Mouse (Mus musculus): Measurements from ENCODE around the gene Anxa2. TPM values are rescaled to one million over a fixed set of nuclear protein-coding genes. Genes with fewer than 3 reads are reported as not detected.

Gene Anxa2
- polyA plus RNA-seq (2012): 1.6 and 2.6 TPM in 2 replicates

DNA sequence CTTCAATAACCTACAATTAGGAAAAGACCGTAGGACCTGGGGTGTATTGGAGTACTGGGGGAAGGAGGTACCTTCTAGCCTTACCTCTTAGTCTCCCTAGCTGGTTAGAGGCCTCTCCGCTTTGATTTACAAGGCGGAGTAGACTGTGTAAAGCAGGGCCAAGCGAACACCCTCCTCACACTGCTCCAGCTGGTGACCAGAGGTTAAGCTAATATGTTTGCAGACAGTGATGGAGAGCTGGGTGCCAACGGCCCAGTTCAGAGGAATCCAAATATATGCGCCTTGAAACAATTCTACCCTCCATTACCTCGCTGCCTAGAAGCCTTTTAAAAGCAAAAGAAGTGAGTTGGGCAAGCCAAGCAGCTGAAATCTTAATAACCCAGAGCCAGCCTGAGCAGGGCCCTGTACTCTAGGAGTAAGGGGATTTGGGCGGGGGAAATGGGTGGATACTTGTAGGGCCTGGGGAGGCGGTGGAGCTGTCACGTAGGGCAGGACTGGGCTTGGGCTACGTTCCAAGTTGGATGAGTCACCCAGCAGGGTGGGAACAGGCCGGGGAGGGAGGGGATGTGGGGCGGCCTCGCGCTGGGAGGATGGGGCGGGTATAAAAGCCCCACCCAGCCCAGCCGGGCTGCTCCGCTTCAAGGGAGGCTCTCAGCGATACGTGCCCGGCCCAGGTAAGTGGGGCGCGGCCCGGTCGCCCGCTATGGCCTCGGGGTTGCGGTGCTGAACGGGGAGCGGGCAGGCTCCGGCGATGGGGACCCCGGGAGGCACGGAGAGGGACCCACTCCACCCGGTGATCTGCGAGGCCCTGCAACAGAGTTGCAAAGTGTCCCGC lies at the start of gene Anxa2:
Anxa2 (plus strand) TSS at position 555 of the 835 bp plus-strand sequence.
- no peak for TF ChIP-seq GATA1 (IDR thresholded peaks at IDR 0.05; ENCODE audit: low read length)

DNA sequence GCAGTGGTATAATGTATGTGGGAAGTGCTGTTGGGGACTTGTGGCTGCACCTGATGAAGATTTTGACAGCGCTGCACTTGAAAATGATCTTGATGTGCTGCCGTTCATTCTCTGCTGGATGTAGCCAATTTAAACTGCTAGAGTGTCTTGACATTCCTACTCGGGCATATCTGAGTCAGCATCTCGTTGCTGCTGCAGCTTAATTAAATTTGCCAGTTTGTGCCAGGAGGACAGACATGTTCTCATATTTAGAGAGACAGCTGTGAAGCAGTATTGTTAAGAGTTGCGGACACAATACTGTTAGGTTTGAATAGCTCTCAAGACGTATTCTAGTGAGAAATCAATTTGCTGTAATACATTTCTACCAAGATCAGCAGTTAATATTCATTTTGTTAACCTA lies 48.7 kb upstream of the Anxa2 start:
- no peak for TF ChIP-seq GATA1 (IDR thresholded peaks at IDR 0.05; ENCODE audit: low read length)

DNA sequence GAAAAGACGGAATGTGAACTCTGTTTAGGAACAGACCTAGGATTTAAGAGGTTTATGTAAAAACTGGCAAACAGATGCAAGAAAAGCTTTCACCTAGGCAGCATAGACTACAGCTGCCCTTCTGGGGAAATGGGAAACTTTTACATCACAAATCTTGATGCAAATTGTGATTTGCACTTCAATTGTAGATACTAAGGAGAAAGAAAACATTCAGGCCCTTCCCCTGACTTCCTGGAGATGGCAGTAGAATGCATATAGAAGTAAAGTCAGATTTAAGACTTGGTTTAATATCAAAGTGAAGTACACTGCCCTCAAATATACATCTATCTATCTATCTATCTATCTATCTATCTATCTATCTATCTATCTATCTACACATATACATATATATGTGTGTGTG lies 33.9 kb upstream of the Anxa2 start:
- TF ChIP-seq GATA1 (IDR thresholded peaks at IDR 0.05; ENCODE audit: low read length): no peak

DNA sequence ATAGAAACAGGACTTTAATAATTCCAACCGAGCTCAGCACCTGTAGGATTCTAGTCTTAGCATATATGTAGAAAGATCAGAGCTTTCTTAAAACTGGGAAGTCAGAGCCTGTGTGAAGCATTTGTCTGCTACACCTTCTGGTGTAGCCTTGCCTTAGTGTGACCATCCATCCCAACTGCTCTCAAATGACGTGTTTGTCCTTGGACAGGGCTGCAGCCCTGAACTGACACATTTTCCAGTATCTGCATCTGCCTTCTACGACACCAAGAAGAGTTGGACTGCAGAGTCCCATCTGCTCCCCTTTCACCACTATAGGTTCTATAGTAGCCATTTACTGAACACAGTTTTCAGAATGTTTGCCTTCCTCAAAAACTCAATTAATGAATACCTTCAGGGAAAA lies 22.9 kb upstream of the Anxa2 start:
- no peak for TF ChIP-seq GATA1 (IDR thresholded peaks at IDR 0.05; ENCODE audit: low read length)

DNA sequence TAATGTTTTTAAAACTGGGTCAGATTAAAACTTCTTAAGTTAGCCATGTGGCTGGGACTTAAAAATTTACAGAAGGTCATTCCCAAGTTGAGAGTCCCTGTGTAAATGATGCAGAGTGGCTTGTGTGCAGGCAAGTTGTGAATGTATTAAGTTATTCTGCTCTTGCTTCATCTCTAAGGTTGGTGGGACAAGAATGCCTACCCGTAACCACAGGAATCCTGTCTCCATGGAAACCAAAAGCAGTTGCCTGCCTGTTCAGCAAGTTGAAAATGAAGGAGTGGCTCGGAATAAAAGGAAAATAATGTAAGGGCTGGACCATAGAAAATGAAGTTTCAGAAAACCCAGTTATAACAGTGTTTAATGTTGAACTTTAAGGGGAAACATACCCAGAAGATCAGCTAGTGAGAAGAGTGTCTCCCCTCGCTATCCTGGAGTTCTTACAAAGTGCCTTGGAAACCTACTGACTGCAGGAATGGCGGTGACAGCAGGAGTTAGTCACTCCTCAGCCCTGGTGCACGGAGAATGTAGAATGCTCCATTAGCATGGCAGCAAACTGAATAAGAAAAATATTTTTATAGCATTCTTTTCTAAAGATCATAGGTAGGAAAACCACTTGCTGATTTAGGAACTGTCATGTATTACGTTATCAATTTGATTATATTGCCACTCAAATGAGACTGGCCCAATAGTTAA lies 21.4 kb upstream of the Anxa2 start:
- no peak for TF ChIP-seq GATA1 (IDR thresholded peaks at IDR 0.05; ENCODE audit: low read length)

DNA sequence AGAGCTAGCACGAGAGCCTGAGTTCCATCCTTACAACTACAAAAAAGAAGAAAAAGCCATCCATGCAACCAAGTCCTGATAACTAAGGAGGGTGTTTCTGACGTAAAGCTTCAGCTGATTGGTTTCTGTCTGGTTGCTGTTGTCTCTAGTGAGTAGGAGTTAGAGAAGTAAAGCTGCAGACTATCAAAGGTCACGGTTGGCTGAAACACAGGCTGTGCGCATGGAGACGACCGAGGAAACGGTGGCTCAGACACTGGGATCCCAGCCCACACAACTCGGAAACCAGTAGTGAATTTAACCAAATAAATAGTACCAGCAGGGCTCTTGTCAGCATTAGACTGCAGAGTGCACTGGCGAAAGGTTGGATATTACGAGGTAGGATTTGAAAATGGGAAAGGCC lies 18.2 kb upstream of the Anxa2 start:
- no peak for TF ChIP-seq GATA1 (IDR thresholded peaks at IDR 0.05; ENCODE audit: low read length)

DNA sequence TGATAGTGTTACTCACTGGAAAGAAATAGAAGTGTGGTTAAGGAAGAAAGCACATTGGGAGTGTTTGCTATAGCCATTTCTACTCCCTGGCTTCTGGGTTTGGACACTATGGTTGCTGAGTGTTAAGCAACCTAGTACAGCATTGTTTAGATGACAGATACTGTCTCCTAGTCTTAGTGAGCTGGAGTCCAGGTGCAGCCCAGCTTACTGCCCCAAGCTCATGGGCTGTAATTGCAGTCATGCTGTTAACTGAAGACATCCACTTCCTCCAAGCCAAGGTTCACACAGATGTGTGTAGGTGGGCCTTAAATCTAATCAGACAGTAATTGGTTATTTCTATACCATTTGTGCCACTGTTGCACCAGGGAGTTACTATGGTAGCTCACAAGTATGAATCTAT lies 17.8 kb upstream of the Anxa2 start:
- no peak for TF ChIP-seq GATA1 (IDR thresholded peaks at IDR 0.05; ENCODE audit: low read length)

DNA sequence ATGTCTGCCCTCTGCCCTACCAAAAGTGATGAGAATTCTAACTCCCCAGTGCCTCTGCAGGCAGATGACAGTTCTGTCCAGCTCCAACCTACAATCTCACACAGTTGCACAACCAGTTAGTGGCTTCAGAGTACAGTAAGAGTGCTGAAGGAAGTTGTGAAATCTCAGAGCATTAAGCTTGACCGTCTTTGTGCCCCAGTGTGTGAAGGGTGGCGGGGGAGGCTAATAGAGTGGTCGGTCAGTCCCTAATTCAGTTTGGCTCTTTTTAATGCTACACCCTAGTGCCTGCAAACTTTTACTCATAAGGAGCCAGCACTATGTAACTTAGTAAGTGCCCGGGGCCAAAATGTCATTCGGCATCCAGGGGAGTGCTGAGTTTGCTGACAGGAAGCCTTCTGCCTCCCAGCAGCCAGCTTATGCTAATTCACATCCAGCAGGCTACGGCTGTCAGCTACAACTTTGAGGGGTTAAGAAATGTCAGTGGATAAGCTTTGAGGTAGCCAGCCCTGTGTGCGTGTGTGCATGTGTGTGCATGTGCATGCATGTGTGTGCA lies 13.5 kb upstream of the Anxa2 start:
- no peak for TF ChIP-seq GATA1 (IDR thresholded peaks at IDR 0.05; ENCODE audit: low read length)

DNA sequence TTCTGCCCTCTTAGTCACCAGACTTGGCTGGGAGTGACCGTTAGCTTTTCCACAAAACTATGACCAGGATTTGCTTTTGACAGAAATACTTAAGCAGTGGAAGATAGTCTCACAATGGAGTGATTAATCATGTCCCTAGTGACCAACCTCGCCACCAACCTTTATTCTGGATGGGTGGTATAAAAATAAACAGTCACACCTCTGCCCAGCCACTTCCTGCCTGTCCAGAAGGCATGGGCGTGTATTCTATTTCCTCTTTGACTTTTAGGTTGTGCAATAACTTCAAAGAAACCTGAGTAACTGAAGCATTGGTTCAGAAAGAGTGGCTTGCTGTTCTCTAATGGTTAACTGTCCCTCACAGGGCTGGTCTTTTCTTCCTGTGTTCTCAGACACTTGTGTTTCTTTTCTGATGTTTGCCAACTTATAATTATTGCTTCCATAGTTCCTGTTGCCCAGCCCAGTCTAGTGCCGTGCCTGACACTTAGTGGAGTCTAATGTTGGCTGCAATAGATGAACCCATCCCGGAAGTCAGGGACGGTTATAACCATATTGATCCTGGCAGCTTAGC lies 10.9 kb upstream of the Anxa2 start:
- TF ChIP-seq GATA1 (IDR thresholded peaks at IDR 0.05; ENCODE audit: low read length): no peak

DNA sequence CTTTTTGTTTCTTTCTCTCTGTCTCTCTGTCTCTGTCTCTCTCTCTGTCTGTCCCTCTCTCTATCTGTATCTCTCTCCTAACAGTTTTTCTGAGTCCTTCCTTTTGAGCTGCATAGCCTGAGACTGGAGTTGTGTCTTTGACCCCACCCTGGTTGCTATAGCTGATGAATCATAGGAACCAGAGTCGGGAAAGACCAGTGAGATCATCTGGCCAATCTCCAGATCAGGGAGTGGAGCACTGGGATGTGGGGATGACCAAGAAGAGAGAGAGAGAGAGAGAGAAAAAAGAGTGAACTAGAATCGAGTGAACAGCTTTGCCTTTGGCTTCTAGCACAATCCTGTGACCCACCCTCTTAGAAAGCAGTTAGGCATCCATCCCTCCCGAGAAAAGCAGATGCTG lies 10.2 kb upstream of the Anxa2 start:
- TF ChIP-seq GATA1 (IDR thresholded peaks at IDR 0.05; ENCODE audit: low read length): no peak

DNA sequence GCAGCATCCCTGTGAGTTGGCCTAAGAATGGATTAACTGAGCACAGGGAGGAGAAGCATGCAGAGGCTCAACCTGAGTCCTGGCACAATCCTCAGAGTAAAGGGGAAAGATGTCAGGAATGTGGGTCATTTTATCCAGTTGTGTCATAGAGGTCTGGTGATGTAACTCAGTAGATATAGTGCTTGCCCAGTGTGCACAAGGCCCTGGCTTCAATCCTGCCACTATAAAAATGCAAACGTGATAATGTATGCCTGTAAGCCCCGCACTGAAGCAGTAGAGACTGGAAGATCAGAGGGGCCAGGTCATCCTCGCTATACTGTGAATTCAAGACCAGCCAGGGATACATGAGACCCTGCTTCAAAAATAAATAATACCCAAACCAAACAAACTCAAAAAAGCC lies 4.6 kb upstream of the Anxa2 start:
- TF ChIP-seq GATA1 (IDR thresholded peaks at IDR 0.05; ENCODE audit: low read length): no peak

DNA sequence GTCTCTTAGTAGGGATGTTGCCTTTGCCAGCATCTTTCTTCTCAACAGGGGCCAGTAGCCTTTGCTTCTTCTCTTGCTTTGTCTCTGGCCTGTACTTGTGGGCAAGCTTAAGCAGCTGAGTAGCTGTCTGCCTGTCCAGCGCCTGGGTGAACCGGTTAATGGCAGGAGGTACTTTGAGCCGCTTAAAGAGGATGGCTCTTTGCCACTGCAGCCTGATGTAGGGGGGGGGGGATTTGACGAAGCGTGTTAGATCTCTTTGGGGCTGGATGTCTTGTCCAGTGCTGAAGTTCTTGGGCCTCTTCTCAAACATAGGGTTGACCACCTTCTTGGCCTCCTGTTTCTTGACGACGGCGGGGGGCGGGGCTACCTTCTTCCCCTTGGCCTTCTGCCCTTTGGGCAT lies 2.8 kb upstream of the Anxa2 start:
- no peak for TF ChIP-seq GATA1 (IDR thresholded peaks at IDR 0.05; ENCODE audit: low read length)

DNA sequence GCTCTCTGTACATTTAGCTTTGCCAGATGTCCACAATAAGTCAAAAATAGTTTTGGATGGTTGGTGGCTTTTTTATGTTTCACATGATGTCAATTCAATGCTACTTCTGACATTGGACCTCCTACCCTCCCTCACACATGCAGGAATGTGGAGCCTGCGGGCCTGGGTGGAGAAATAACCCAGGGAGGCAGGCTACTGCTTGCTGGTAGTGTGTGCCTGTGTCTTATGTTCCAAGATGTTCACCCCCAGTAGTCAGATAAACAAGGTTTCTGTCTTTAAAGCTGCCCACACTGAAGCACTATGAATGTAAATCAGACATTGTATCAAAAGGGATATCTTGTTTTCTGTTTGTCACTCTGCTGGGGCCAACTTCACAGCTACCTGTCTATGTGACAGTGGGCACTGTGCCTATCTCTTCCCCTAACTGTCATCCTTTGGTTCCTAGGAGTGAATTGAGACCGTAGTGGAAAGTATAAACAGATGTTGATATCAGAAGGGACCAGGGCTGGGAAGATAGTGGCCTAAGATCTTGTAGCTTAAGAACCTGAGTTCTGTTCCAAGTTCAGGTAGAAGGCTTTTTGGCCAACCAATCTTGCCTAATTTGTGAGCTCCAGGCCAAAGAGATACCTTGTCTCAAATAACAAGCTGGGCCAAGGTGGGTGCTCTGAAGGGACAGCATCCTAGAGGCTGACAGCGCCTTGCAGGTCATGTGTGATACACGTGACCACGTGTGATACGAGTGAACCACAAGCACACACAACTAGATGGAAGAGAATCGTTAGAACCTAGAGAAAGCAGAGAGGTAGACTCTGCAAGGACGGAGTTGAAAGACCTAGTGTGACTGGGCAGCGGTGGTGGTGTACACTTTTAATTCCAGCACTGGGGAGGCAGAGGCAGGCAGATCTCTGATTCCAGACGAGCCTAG lies 1.3 kb upstream of the Anxa2 start:
- no peak for TF ChIP-seq GATA1 (IDR thresholded peaks at IDR 0.05; ENCODE audit: low read length)

DNA sequence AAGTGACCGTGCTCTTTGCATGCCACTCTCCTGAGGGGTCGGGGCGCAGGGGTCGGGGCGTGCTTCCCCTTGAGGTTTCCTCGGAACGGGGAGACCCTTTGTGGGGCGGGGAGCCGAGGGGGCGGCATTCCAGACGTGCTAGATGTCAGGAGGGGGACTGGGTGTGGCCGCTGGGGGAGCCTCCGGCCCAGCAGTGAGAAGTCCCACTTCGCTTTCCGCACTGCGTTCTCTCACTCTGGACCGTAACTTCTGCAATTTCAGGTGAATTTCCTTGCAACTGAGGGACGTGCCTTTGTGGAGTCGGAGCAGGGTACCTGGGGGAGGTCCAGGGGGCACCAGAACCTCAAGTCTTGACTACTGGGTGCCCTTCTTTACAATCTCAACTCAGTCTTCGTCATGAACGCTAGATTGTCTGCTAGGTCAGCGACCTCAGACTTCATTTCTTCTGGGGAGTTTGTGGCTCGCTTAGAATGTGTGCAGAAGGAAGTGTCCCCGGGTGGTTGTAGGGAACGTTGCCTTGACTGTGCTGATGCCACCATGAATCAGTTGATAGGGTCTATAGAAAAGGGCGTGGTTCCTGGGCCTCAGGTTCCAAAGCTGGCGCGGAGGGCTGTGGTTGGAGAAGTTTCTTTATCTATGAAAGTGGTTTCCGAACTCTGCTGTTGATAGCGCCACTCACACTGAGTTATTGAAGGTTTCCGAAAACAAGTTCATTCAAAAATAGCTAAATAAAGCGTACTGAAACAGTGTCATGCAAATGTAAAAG lies 664 bp downstream of the Anxa2 start:
- TF ChIP-seq GATA1 (IDR thresholded peaks at IDR 0.05; ENCODE audit: low read length): no peak

All from G1E-ER4 (cell line).